Mouse (Mus musculus) midbrain, embryonic 14.5 days (tissue): Measurements from ENCODE around the gene Usp34. TPM values are rescaled to one million over a fixed set of nuclear protein-coding genes. Genes with fewer than 3 reads are reported as not detected.
"Not testable (repeated sequence)": the region's sequence is repeated elsewhere in the genome, so short reads cannot be mapped to it uniquely, and the experiment has no call there.

Experiments
- ATAC-seq: fragments of 200-750 bp; cut with Nextera tagmentation; 2 replicates; pipeline ENCODE4 v1.8.0; 2017; ENCODE audit warnings: moderate number of reproducible peaks, moderate library complexity; ENCODE audit not compliant: low FRiP score, low TSS enrichment
- DNase-seq: peaks from one replicate; pipeline ENCODE4 v3.0.0-alpha.2; 2015
- H3K27ac ChIP-seq: fragments of 300-500 bp; sonication (generic); replicated peaks from 2 replicates; pipeline ENCODE4 v1.5.1; 2014; ENCODE audit warnings: mild to moderate bottlenecking, low read depth, low read length, moderate library complexity
- H3K27me3 ChIP-seq: fragments of 300-500 bp; sonication (generic); 2 replicates; pipeline ENCODE4 v1.6.1; 2014; ENCODE audit warnings: low read length, control low read depth, mixed read lengths; ENCODE audit not compliant: control insufficient read depth, insufficient read depth
- H3K36me3 ChIP-seq: fragments of 300-500 bp; sonication (generic); 2 replicates; pipeline ENCODE4 v1.6.1; 2014; ENCODE audit warnings: low read length, control low read depth; ENCODE audit not compliant: control insufficient read depth, insufficient read depth
- H3K4me1 ChIP-seq: fragments of 300-500 bp; sonication (generic); 2 replicates; pipeline ENCODE4 v1.6.1; 2014; ENCODE audit warnings: mild to moderate bottlenecking, antibody characterized with exemption, low read length, control low read depth; ENCODE audit not compliant: control insufficient read depth, insufficient read depth
- H3K4me2 ChIP-seq: fragments of 300-500 bp; sonication (generic); 2 replicates; pipeline ENCODE4 v1.6.1; 2014; ENCODE audit warnings: mild to moderate bottlenecking, low read length, moderate library complexity
- H3K4me3 ChIP-seq: fragments of 300-500 bp; sonication (generic); replicated peaks from 2 replicates; pipeline ENCODE4 v1.5.1; 2014; ENCODE audit warnings: low read depth, low read length
- H3K9ac ChIP-seq: fragments of 300-500 bp; sonication (generic); replicated peaks from 2 replicates; pipeline ENCODE4 v1.6.1; 2014; ENCODE audit warnings: mild to moderate bottlenecking, low read length, moderate library complexity
- H3K9me3 ChIP-seq: fragments of 300-500 bp; sonication (generic); 2 replicates; pipeline ENCODE4 v1.6.1; 2016; ENCODE audit warnings: low read length, control low read depth, mixed read lengths; ENCODE audit not compliant: control insufficient read depth
- WGBS: fragments of 180-500 bp; shearing (Covaris S2); extraction: QIAGEN DNeasy Blood & Tissue Kit; methylation state at CpG from one replicate; pipeline ENCODE4 v1.1.7; 2014; 5-methylcytosine and 5-hydroxymethylcytosine counted together
- polyA plus RNA-seq: library from polyadenylated mRNA; unstranded; fragments of >200 nt; fragmentation: Nextera tagmentation; extraction: Ambion mirVana; gene quantifications from 2 replicates; pipeline ENCODE4 v1.2.1, GENCODE M21; 2014

Usp34 gene
- polyA plus RNA-seq, 1 experiment from 2014 or later, result 57.8 TPM

DNA sequence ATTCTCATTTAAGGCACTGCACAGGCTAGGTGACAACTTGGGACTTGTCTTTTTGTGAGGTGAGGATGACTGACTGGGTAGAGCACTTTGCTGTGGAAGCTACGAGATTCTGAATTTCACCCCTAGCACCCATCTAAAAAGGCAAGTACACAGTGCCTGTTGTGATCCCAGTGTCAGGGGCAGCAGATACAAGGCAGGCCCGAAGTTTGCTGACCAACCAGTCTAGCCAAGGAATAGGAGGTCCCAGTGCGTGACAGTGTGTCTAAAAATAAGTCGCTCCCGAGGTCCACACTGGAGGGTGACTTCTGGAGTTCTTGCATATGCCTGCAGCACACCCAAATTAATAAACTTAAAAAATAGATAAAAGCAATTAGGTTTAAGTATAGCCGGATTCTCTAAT lies 121.6 kb downstream of the Usp34 start:
- H3K4me1 ChIP-seq, result no peaks in the 10 kb centered on the region
- H3K9ac ChIP-seq, result no peak overlapping the region
- 97% methylated on average over 6 of the region's 6 CpGs for WGBS
- H3K9me3 ChIP-seq, result no peaks in the 10 kb centered on the region
- H3K4me3 ChIP-seq, result no peak overlapping the region
- DNase-seq (no peak), ATAC-seq (no peak)
- H3K27me3 ChIP-seq, result no peaks in the 10 kb centered on the region
- H3K27ac ChIP-seq, result no peak overlapping the region
- no peak overlapping the region for H3K4me2 ChIP-seq
- peaks cover 69% of the 10 kb centered on the region for H3K36me3 ChIP-seq

DNA sequence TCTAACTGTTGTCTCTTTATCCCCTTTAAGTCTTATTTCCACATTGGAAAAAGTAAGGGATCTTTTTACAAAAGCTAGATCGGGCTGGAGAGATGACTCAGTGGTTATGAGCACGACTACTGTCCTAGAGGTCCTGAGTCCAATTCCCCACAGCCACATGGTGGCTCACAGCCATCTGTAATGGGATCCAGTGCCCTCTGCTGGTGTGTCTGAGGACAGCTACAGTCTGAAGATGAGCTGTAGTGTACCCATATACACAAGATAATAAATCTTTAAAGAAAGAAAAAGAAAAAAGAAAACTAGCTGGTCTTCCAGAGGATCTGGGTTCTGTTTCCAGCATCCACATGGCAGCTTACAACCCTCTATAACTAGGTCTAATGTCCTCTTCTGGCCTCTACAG lies 123.3 kb downstream of the Usp34 start:
- no peaks in the 10 kb centered on the region for H3K9me3 ChIP-seq
- H3K27me3 ChIP-seq, result no peaks in the 10 kb centered on the region
- no peak overlapping the region for H3K9ac ChIP-seq
- ATAC-seq, result no peak
- 94% methylated on average over 2 of the region's 2 CpGs for WGBS
- no peaks in the 10 kb centered on the region for H3K4me1 ChIP-seq
- DNase-seq, result no peak
- H3K4me3 ChIP-seq, result no peak overlapping the region
- H3K36me3 ChIP-seq, result peaks cover 79% of the 10 kb centered on the region
- no peak overlapping the region for H3K27ac ChIP-seq
- H3K4me2 ChIP-seq, result no peak overlapping the region

DNA sequence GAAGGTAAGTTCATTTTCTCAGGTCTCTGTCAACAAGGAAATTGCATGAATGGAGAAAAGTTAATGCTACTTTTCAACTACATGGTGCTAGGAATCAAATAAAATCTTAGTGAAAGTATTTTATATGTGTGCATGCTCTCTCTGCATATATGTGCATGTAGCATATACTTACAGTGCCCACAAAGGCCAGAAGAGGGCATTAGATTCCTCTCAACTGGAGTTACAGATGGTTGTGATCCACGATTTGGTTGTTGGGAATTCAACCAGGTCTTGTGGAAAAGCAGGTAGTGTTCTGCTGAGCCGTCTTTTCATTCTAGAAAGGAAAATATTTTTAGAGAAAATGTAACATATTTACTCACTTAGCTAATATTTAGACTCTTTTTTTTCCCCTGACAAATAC lies 129.4 kb downstream of the Usp34 start:
- DNase-seq (peak; percentile 13), ATAC-seq (no peak)
- no peak overlapping the region for H3K4me3 ChIP-seq
- no peak overlapping the region for H3K9ac ChIP-seq
- H3K4me2 ChIP-seq, result no peak overlapping the region
- H3K4me1 ChIP-seq, result no peaks in the 10 kb centered on the region
- peaks cover 75% of the 10 kb centered on the region for H3K36me3 ChIP-seq
- H3K27me3 ChIP-seq, result no peaks in the 10 kb centered on the region
- no peak overlapping the region for H3K27ac ChIP-seq
- no peaks in the 10 kb centered on the region for H3K9me3 ChIP-seq
- 80% methylated on average over 2 of the region's 2 CpGs for WGBS

DNA sequence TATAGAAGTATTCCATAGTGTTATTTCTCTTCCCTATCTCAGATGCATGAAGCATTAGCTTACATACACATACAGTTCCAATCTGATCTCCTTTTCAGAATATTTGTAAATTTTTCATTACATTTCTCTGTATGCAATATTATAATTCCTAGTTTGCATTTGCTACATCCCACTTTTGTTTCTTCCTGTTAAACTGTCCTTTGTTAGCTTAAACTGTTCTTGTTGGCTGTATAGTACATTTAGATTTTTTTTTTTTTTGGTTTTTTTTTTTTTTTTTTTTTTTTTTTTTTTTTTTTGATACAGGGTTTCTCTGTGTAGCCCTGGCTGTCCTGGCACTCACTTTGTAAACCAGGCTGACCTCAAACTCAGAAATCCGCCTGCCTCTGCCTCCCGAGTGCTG lies 159.2 kb downstream of the Usp34 start:
- not testable (repeated sequence) for H3K9me3 ChIP-seq, H3K27me3 ChIP-seq, ATAC-seq, H3K4me2 ChIP-seq, H3K4me3 ChIP-seq, H3K9ac ChIP-seq, H3K4me1 ChIP-seq, H3K27ac ChIP-seq, DNase-seq
- 98% methylated on average over 2 of the region's 2 CpGs for WGBS
- H3K36me3 ChIP-seq, result peaks cover 51% of the 10 kb centered on the region

DNA sequence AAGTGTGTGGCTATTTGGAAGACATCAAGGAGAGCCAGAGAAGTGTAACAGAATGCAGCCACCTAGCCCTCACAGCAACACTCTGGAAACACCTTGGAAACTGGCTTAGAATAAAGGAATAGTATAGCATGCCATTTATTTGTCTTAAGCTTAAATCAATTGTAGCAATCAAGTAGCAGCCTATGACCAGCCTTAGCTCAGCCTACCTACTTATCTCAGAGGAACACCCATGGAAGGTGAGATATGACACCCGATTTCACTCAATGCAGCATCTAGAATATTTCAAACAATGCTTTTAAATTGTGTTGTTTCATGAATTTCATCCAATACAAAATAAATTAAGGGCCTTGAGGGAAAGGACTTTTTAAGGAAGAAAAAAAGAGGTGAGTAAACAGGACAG lies 183.3 kb downstream of the Usp34 start:
- Histone ChIP-seq H3K27me3 (no peaks in the 10 kb centered on the region), H3K9ac (no peak overlapping the region), H3K9me3 (no peaks in the 10 kb centered on the region), H3K4me3 (no peak overlapping the region), H3K36me3 (peaks cover 91% of the 10 kb centered on the region), H3K27ac (no peak overlapping the region), H3K4me1 (peaks cover 3% of the 10 kb centered on the region; the same call in 1 of the 2 replicates), H3K4me2 (no peak overlapping the region)
- ATAC-seq, result no peak
- no peak for DNase-seq
- WGBS, result 100% methylated on average over 1 of the region's 1 CpGs

DNA sequence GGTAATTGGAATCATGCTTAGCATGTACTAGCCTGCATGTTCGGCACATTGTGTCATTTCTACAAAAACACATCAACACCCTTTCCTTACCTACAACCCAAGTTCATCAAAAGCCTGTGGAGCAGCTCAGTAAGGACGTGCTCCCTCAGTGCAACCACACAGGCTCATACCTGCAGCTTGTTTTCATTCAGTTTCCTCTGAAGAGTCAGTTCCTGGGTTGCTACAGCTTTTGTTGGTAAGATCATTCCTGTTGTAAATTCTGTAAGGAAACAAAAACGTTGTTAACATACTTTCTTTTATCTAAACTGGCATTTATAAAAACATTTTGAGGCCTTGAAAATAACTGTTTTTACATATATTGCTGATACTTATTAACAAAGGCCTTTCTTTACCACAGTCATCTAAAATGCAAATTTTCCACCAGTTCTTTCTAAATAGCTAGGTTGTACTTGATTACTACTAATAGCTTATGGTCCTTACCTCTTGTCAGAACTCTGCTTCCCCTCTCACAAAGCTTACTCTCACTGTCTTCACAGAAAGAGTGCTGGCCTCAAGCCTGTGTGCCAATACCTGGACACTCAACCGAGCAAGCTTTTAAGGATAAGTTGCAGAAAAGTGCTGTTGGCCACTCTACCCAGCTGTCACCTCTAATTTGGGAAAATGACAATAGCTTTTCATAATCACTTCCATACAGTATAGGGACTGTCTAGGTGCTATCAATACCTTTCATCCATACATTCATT lies 185.5 kb downstream of the Usp34 start:
- Histone ChIP-seq H3K4me2 (no peak overlapping the region), H3K9me3 (no peaks in the 10 kb centered on the region), H3K4me3 (no peak overlapping the region), H3K4me1 (peaks cover 21% of the 10 kb centered on the region), H3K27me3 (no peaks in the 10 kb centered on the region), H3K27ac (no peak overlapping the region), H3K36me3 (peaks cover 80% of the 10 kb centered on the region), H3K9ac (no peak overlapping the region)
- ATAC-seq (no peak), DNase-seq (no peak)
- 92% methylated on average over 4 of the region's 4 CpGs for WGBS

DNA sequence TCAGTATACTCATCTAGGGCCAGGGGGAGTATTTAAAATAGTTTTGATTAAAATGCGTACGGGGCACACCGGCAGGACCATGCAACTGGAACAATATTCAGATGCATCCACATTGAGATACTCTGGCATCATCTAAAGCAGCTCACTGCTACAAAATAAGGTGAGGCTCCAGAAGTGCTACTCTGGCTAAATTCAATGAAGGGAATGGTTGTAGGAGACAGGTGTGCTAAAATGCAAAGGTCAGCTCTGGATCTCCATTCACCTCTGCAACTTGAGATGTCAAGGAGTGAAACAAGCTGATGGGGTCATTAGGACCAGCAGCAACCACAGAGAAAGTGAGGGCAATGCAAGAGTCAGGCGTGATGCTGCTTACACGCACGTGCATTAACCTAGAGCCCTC lies 188.5 kb downstream of the Usp34 start:
- peaks cover 51% of the 10 kb centered on the region for H3K36me3 ChIP-seq
- DNase-seq (no peak), ATAC-seq (no peak)
- no peak overlapping the region for H3K9ac ChIP-seq
- H3K4me1 ChIP-seq, result peaks cover 21% of the 10 kb centered on the region
- no peak overlapping the region for H3K4me3 ChIP-seq
- no peaks in the 10 kb centered on the region for H3K9me3 ChIP-seq
- no peaks in the 10 kb centered on the region for H3K27me3 ChIP-seq
- WGBS, result 92% methylated on average over 6 of the region's 6 CpGs
- H3K4me2 ChIP-seq, result peak overlapping the region; percentile 88
- no peak overlapping the region for H3K27ac ChIP-seq

DNA sequence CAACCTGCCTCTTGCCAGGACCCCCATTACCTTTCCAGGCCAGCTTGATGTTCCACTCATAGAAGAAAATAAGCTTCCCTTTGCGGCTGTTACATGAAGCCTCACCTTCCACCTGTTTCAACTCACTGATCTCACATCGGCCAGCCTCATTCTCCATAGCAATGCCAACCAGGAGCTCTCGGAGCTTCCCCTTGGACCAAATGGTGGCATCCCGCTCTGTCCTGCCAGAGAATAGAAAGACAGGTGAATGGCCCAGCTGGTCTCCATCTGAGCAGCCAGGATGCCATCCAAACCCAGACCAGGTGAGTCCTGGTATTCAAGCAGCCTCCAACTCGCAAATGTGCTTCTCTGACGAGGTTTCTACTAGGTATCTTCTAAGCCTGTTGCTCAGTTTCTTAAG lies 190.0 kb downstream of the Usp34 start:
- Histone ChIP-seq H3K36me3 (peaks cover 37% of the 10 kb centered on the region), H3K4me2 (peak overlapping the region; percentile 88), H3K9ac (peak overlapping the region; percentile 92), H3K27me3 (no peaks in the 10 kb centered on the region), H3K4me3 (peak overlapping the region; percentile 83), H3K9me3 (no peaks in the 10 kb centered on the region), H3K4me1 (peaks cover 21% of the 10 kb centered on the region), H3K27ac (peak overlapping the region; percentile 97)
- no peak for ATAC-seq
- DNase-seq, result peak; percentile 19
- WGBS, result 42% methylated on average over 6 of the region's 6 CpGs

DNA sequence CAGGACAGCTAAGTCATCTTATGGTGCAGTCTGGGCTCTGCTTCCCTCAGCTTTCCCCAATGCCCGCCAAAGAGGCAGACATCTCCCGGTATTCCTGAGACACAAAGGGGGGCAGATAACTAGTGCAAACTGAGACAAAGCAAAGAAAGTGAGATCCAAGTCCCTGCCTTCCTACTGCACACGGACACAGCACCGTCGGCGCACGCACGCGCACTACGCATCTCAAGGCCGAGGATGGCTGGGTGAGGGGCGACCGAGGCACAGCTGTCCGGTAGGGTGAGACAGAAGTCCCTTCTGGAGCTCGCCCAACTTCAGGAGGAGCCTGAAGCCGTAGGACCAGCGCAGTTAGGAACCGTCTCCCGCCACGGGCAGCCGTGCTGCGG lies 190.6 kb downstream of the Usp34 start:
- peaks cover 30% of the 10 kb centered on the region for H3K36me3 ChIP-seq
- peak overlapping the region; percentile 92 for H3K9ac ChIP-seq
- peak; percentile 91 for DNase-seq
- under 1% methylated on average over 22 of the region's 22 CpGs for WGBS
- peak overlapping the region; percentile 83 for H3K4me3 ChIP-seq
- peaks cover 21% of the 10 kb centered on the region for H3K4me1 ChIP-seq
- ATAC-seq, result peak; percentile 86
- no peaks in the 10 kb centered on the region for H3K27me3 ChIP-seq
- peak overlapping the region; percentile 97 for H3K27ac ChIP-seq
- H3K9me3 ChIP-seq, result no peaks in the 10 kb centered on the region
- peak overlapping the region; percentile 88 for H3K4me2 ChIP-seq
